Mouse (Mus musculus): Measurements from ENCODE around the gene Gm10135.

DNA sequence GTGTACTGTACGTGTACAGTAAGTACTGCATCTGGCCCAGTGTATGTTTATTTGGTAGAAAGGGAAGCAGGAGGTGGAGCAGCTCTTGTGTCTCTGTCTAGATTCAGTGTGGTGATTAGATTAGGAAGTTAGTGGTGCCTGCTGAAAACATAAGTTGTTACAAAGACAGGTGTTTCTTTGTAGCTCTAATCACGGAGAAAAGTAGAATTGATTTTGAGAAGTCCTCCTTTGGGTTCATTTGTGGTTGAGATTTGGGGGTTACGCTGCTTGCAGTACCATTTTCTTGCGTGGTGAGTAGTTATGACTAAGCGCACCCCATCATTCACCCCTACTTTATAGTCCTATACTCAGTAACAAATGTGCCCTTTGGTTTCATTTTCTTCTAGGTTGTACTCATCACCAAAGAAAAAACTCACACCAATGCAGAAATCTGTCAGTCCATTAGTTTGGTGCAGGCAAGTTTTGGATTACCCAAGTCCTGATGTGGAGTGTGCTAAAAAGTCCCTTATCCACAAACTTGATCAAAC, 33.5 kb downstream of the Gm10135 start:
- TF ChIP-seq POLR2A (IDR thresholded peaks at IDR 0.05; ENCODE audit: low read depth, low read length) (no peak), CTCF (conservative IDR thresholded peaks at IDR 0.05; ENCODE audit: insufficient read depth, insufficient read length, low read depth, low read length) (no peak)
